Mouse (Mus musculus): Measurements from ENCODE around the gene Flrt2. TPM values are rescaled to one million over a fixed set of nuclear protein-coding genes. Genes with fewer than 3 reads are reported as not detected.
A peak's percentile ranks its signal among the peaks of the same experiment; 100 is the strongest.

Gene Flrt2
- polyA plus RNA-seq, 1 experiment = 1.1 TPM

GRCm38 (mm10) chr12:95695834-95696521 lies 4.0 kb downstream of the Flrt2 start:
- DNase-seq = no peak
- Histone ChIP-seq H3K27ac (ENCODE audit: control insufficient read depth, insufficient read depth, low read length) (no peak overlapping the region), H3K4me3 (ENCODE audit: control insufficient read depth, insufficient read depth, low read length) (peak overlapping the region; percentile 2; the same call in 1 of the 2 replicates), H3K27me3 (ENCODE audit: control insufficient read depth, insufficient read depth, low read length) (no peaks in the 10 kb centered on the region; the same call in 1 of the 2 replicates), H3K4me1 (replicated peaks; ENCODE audit: control insufficient read depth, insufficient read depth, low read length) (no peaks in the 10 kb centered on the region), H3K36me3 (ENCODE audit: control insufficient read depth, insufficient read depth, low read length) (no peaks in the 10 kb centered on the region)
- WGBS = 6% methylated on average over 28 of the region's 28 CpGs
- no peak for TF ChIP-seq POLR2A (IDR thresholded peaks at IDR 0.05; ENCODE audit: control insufficient read depth, extremely low read depth, insufficient read depth, low read length, poor library complexity)
- no peak for TF ChIP-seq CTCF (IDR thresholded peaks at IDR 0.05; ENCODE audit: borderline replicate concordance, control insufficient read depth, extremely low read depth, insufficient read depth, low read length, poor library complexity)

GRCm38 (mm10) chr12:95696522-95697025 lies 4.5 kb downstream of the Flrt2 start:
- WGBS = 42% methylated on average over 6 of the region's 6 CpGs
- no peak overlapping the region for H3K27ac ChIP-seq (ENCODE audit: control insufficient read depth, insufficient read depth, low read length)
- no peaks in the 10 kb centered on the region for H3K36me3 ChIP-seq (ENCODE audit: control insufficient read depth, insufficient read depth, low read length)
- no peak for DNase-seq
- no peak overlapping the region for H3K4me3 ChIP-seq (ENCODE audit: control insufficient read depth, insufficient read depth, low read length)
- no peaks in the 10 kb centered on the region; the same call in 1 of the 2 replicates for H3K27me3 ChIP-seq (ENCODE audit: control insufficient read depth, insufficient read depth, low read length)
- no peaks in the 10 kb centered on the region for H3K4me1 ChIP-seq (replicated peaks; ENCODE audit: control insufficient read depth, insufficient read depth, low read length)
- TF ChIP-seq POLR2A (IDR thresholded peaks at IDR 0.05; ENCODE audit: control insufficient read depth, extremely low read depth, insufficient read depth, low read length, poor library complexity) (no peak), CTCF (IDR thresholded peaks at IDR 0.05; ENCODE audit: borderline replicate concordance, control insufficient read depth, extremely low read depth, insufficient read depth, low read length, poor library complexity) (no peak)

DNA sequence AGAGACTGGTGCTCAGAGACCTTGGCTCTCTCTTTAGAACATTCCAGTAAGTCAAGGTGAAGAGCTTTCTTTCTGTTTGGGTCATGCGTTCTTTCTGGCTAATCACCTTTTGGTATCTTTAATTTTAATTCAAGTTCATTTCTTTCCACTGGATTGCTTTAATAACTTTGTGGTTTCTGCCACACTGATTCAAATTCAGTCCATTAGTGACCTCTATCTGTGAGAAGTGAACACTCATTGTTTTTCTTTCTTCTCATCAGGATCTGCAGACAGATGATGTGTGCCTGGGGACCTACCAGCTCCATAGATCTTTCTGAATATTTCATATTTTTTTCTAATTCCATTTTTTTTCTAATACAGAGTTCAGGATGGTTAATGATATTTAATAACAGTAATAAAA lies 6.5 kb downstream of the Flrt2 start:
- Histone ChIP-seq H3K4me3 (ENCODE audit: control insufficient read depth, insufficient read depth, low read length) (no peak overlapping the region), H3K27ac (ENCODE audit: control insufficient read depth, insufficient read depth, low read length) (no peak overlapping the region), H3K4me1 (replicated peaks; ENCODE audit: control insufficient read depth, insufficient read depth, low read length) (no peaks in the 10 kb centered on the region), H3K27me3 (ENCODE audit: control insufficient read depth, insufficient read depth, low read length) (no peaks in the 10 kb centered on the region; the same call in 1 of the 2 replicates), H3K36me3 (ENCODE audit: control insufficient read depth, insufficient read depth, low read length) (no peaks in the 10 kb centered on the region)
- DNase-seq = no peak
- WGBS = 64% methylated on average over 1 of the region's 1 CpGs
- TF ChIP-seq POLR2A (IDR thresholded peaks at IDR 0.05; ENCODE audit: control insufficient read depth, extremely low read depth, insufficient read depth, low read length, poor library complexity) (no peak), CTCF (IDR thresholded peaks at IDR 0.05; ENCODE audit: borderline replicate concordance, control insufficient read depth, extremely low read depth, insufficient read depth, low read length, poor library complexity) (no peak)

- Histone ChIP-seq H3K27me3 (ENCODE audit: control insufficient read depth, insufficient read depth, low read length) (no peaks in the 10 kb centered on the region; the same call in 1 of the 2 replicates), H3K27ac (ENCODE audit: control insufficient read depth, insufficient read depth, low read length) (no peak overlapping the region), H3K4me1 (replicated peaks; ENCODE audit: control insufficient read depth, insufficient read depth, low read length) (no peaks in the 10 kb centered on the region), H3K4me3 (ENCODE audit: control insufficient read depth, insufficient read depth, low read length) (no peak overlapping the region), H3K36me3 (ENCODE audit: control insufficient read depth, insufficient read depth, low read length) (no peaks in the 10 kb centered on the region)
- WGBS = 60% methylated on average over 2 of the region's 2 CpGs
- TF ChIP-seq POLR2A (IDR thresholded peaks at IDR 0.05; ENCODE audit: control insufficient read depth, extremely low read depth, insufficient read depth, low read length, poor library complexity) (no peak), CTCF (IDR thresholded peaks at IDR 0.05; ENCODE audit: borderline replicate concordance, control insufficient read depth, extremely low read depth, insufficient read depth, low read length, poor library complexity) (no peak)
- no peak for DNase-seq
These were observed 8.7 kb downstream of the Flrt2 start for GRCm38 (mm10) chr12:95700746-95701145.

GRCm38 (mm10) chr12:95701580-95701979 lies 9.6 kb downstream of the Flrt2 start:
- Histone ChIP-seq H3K36me3 (ENCODE audit: control insufficient read depth, insufficient read depth, low read length) (no peaks in the 10 kb centered on the region), H3K27me3 (ENCODE audit: control insufficient read depth, insufficient read depth, low read length) (no peaks in the 10 kb centered on the region), H3K4me1 (replicated peaks; ENCODE audit: control insufficient read depth, insufficient read depth, low read length) (no peaks in the 10 kb centered on the region), H3K27ac (ENCODE audit: control insufficient read depth, insufficient read depth, low read length) (no peak overlapping the region), H3K4me3 (ENCODE audit: control insufficient read depth, insufficient read depth, low read length) (no peak overlapping the region)
- TF ChIP-seq POLR2A (IDR thresholded peaks at IDR 0.05; ENCODE audit: control insufficient read depth, extremely low read depth, insufficient read depth, low read length, poor library complexity) (no peak), CTCF (IDR thresholded peaks at IDR 0.05; ENCODE audit: borderline replicate concordance, control insufficient read depth, extremely low read depth, insufficient read depth, low read length, poor library complexity) (no peak)
- DNase-seq = no peak

DNA sequence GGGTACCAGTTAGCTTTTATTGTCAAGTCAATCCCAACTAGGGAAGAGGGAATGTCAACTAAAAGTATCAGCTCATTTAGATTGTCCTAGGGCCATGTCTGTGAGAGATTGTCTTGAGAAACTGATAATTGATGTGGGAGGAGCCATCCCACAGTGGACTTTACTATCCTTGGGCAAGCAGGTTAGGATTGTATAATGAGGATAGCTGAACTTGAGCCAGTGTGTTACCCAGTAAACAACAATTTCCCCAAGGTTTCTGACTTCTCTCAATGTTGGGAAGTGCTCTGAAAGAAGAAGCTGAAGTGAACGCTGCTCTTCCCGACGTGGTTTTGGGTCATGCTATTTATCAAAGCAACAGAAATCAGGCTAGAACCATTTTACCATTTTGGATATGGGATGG lies 13.0 kb downstream of the Flrt2 start:
- Histone ChIP-seq H3K4me1 (replicated peaks; ENCODE audit: control insufficient read depth, insufficient read depth, low read length) (no peaks in the 10 kb centered on the region), H3K36me3 (ENCODE audit: control insufficient read depth, insufficient read depth, low read length) (no peaks in the 10 kb centered on the region)
- WGBS = 91% methylated on average over 3 of the region's 3 CpGs

More for the DNA sequence above, 13.0 kb downstream of the Flrt2 start:
- H3K27ac ChIP-seq (ENCODE audit: control insufficient read depth, insufficient read depth, low read length) = no peak overlapping the region
- no peaks in the 10 kb centered on the region for H3K27me3 ChIP-seq (ENCODE audit: control insufficient read depth, insufficient read depth, low read length)
- no peak overlapping the region for H3K4me3 ChIP-seq (ENCODE audit: control insufficient read depth, insufficient read depth, low read length)
- no peak for TF ChIP-seq POLR2A (IDR thresholded peaks at IDR 0.05; ENCODE audit: control insufficient read depth, extremely low read depth, insufficient read depth, low read length, poor library complexity)
- TF ChIP-seq CTCF (IDR thresholded peaks at IDR 0.05; ENCODE audit: borderline replicate concordance, control insufficient read depth, extremely low read depth, insufficient read depth, low read length, poor library complexity) = no peak
- no peak for DNase-seq

All from thymus, adult 2 months (tissue).